Mouse (Mus musculus): ENCODE data around the gene Exosc2.

- no peak for TF ChIP-seq POLR2A (IDR thresholded peaks at IDR 0.05; ENCODE audit: insufficient read depth, low read length)
- TF ChIP-seq CTCF (IDR thresholded peaks at IDR 0.05; ENCODE audit: low read depth, low read length): no peak
Measured at GRCm38 (mm10) chr2:31703226-31703625, 32.7 kb downstream of the Exosc2 start.

Data from ES-Bruce4 (cell line).